Mouse (Mus musculus): Measurements from ENCODE around the gene Gm2663.
"Not testable (repeated sequence)": the region's sequence is repeated elsewhere in the genome, so short reads cannot be mapped to it uniquely, and the experiment has no call there.

Gm2663 gene

DNA sequence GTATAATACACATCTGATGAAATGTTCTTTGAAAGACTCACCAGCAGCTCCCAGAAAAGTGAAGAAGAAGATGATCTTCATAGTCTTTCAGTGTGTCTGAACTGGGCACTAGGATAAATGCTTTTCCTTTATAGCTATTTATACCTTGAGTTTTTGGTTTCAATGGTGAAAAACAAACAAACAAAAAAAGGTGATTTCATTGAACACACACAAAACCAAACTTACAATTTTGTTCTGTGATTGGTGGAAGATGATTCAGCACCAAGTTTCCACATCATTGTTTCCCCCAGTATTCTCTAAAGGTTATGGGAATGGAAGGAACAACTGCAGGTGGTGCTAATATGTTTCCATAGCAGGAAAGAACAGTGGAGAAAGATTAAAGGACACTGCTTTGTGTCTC is at the start of gene Gm2663:
Gm2663 (minus strand) TSS at position 101 of the 400 bp plus-strand sequence.
- not testable (repeated sequence) for DNase-seq (ENCODE audit: low spot score)

DNA sequence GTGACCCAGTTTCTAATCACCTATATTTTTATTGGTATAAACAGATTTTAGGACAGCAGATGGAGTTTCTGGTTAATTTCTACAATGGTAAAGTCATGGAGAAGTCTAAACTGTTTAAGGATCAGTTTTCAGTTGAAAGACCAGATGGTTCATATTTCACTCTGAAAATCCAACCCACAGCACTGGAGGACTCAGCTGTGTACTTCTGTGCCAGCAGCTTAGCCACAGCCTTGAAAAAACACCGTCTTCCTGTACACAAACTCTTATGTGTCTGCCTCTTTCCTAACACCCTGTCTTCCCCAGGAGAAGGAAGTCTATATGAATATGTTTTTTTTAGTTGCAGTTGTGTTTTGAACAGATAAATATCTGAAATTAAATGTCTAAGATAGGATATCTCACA is 49.3 kb upstream of the Gm2663 start:
- DNase-seq (ENCODE audit: low spot score), result no peak

DNA sequence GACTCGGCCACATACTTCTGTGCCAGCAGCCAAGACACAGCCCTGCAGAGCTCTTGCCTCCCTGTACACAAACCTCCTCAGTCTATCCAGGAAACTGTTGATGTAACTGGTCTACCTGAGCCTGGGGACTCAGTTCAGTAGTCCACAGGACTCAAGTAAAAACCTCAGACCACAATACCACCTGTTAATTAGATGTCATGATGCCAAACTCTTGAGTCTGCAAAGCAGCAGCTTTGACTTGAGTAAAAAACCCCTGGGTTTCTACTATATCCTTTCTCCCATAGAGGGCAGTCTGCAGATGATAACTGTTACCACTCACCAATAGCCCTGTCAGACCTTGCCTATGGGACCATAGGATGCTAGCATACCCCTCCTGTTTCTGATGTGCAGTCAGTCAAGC is 48.7 kb upstream of the Gm2663 start:
- no peak for DNase-seq (ENCODE audit: low spot score)

DNA sequence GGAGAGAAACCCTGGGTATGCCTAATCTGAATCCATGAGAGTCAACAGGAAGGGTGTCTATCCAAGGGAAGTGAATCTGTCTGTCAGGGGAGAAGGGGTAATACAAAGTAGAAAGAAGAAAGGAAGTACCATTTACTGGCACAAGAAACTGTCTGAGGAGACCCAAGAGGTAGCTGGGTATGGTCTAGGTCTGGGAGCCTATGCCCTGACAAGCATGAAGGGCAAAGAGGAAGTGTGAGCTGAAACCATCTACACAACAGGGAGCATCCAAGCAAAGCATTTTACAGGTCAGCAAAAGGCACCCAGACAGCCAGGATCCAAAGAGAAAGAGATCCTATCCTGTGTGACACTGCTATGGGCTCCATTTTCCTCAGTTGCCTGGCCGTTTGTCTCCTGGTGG is 47.9 kb upstream of the Gm2663 start:
- no peak for DNase-seq (ENCODE audit: low spot score)

DNA sequence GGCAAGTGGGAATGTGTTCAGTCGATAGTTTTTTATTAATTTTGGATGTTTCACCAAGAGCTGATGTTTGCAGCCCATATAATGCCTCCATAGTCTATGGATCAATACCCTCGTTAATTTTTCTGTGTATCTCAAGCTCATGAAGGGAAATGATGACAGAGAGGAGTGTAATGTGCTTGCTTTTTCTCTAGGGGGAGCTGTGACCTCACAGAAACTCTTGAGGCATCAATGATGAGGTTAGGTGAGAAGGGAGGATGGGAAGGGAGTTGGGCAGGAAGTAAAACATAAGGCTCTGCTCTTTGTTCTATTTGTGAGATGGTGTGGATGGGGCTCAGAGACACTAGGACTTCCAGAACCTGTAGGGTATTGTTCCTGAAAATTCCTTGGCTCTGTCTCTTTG is 47.3 kb upstream of the Gm2663 start:
- DNase-seq (ENCODE audit: low spot score), result no peak

DNA sequence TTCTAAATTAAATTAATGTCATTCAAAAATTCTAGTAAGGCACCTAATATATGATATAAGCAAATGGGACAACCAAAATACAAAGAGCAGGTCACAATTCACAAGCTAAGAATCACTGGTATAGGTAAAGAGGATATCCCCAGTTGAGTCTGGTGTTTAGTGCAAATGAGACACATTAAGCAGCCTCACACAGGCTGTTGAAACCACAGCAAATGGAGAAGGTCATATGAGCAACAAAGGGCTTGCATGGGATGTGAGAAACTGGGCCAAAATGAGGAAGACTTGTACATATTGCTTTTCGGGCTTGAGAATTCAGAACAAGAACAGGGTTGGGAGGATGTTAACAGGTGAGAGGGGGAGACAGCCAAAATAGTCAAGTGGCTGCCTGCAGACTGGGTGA is 45.5 kb upstream of the Gm2663 start:
- DNase-seq (ENCODE audit: low spot score), result no peak

DNA sequence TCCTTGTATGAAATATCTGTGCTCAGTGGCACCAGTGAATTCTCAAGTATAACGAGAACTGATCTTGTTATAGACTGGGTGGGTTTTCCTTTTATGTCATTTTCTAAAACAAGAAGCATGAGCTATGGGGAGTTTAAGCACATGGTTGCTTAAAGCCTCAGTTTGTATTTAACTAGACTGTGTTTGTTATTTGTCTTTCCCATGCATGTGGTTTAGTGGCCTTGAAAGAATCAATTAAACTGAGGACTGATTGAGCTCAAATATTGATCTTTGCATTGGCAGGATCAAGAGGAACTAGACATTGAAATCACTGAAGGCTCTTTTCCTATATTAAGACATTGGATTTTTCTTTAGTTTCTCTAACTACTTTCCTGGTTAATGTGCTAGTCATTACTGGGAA is 45.0 kb upstream of the Gm2663 start:
- DNase-seq (ENCODE audit: low spot score), result no peak

DNA sequence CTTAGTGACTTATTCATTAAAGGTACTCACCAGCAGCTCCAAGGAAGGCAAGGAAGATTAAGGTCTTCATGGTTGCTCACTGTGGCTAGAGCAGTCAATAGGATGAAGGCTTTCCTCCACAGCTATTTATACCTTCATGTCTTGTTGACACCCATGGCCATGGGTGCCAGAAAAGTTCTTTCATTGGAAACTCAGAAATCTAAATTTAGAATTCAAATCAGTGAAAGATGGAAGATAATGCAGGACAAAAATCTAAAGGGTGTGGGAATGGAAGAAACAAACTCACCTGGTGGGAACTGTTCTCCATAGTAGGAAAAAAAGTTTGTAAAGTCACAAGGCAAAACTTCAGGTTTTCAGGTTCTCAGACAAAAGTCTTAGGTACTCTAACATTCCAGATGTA is 36.1 kb upstream of the Gm2663 start, which contains the start of gene 2210010C04Rik:
2210010C04Rik (minus strand) TSS at position 101 of the 400 bp plus-strand sequence.
- no peak for DNase-seq (ENCODE audit: low spot score)

DNA sequence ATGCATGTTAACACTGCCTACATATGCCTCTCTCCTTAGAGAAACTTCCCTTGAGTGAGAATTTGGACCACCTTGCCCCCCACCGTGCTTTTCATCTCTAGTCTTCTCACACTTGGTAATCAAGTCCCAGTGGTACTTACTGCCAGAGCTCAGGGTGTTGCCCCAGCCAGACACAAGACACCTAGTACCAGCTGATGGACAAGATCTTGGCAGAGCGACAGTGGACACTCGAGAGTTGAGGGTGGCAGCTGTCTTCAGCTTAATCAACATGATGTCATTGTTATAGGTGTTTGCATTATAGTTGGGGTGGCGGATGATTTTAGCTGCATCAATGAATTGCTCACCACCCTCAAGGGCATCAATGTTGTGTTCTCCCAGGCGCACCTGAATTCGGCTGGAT is 33.5 kb upstream of the Gm2663 start:
- DNase-seq (ENCODE audit: low spot score), result no peak

DNA sequence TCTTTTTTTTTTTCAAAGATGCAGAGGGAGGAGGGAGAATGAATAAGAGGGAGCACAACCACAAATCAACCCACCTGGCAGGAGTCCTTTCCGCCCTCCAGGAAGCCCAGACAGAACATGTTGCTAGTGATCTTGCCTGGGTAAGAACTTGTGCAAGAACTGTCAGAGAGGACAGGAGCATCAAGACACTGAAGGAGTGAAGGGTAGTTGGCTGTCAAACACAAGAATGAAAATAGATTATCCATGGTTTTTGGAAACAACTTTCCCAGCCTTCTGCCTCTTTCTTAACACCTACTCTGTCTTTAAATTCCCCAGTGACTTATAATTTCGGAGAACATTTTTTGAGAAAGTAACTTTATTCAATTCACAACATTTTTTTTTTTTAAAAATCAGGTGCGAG is 33.0 kb upstream of the Gm2663 start:
- DNase-seq (ENCODE audit: low spot score), result no peak

DNA sequence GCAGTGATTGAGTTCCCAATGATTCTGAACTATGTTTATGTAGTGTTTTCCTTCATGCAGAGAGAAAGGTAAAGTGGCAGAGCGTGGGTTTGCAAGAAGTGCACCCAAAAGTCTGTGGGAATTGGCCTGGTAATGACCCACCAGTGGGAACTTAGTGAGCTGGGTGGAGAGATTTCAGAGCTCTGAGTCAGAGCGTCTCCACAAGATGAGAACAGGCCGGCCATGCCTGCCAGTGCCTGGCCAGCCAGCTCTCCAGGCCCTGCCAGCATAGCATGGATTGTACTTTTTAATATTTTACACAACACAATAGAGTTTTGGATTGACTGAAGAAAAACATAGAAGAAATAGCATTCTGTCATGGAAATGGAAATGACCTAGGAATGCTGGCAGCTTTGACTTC is 31.5 kb upstream of the Gm2663 start:
- DNase-seq (ENCODE audit: low spot score), result no peak

DNA sequence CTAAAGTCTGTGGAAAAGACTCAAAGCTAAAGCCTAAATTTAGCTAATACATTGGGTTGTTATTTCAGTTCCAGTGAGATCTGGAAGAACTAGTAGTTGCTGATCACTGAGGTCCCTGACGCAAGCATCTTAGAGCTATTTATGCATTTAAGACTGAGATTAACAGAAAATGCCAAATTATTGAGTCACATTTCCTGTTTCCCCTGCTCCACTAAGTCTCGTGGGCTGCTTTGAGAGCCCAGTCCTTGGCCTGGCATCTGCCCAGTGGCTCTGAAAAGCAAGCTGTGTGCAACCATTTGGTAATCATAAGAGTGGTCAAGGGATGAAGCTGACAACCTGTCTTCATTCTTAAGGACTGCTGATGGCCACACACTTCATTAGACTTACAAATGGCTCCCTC is 27.8 kb upstream of the Gm2663 start:
- DNase-seq (ENCODE audit: low spot score), result no peak

DNA sequence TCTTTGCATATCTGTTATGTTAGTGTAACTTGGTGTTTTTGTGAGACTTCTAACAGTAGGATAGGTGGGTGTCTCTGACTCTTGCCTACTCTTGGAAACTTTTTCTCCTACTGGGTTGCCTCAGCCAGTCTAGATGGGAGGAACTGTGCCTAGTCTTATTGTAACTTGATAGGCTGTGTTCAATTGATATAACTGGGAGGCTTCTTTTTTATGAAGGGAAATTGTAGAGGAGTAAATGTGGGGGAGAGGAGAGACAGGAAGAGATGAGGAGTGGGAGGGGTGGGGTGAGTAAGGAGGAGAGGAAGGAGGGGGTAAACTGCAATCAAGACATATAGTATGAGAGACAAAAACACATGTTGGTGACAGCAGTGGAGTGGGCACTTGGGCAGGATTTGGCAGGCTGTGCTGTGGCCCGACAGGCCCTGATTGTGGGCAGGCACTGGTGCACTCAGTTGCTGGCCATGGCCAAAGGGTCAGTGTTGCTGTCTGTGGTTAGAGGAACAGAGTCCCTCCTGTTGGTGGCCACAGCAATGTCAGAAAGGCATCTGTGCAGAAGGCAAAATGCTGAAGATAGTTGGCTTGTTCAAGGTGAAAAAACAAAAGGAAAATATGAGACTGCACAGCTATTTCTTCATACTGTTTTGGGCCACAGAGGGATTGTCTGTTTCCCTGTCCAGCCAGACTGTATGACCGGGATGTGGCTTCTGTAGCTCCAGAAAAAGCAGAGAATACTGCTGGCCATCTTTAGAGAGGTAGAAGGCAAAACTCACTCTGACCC is 26.8 kb upstream of the Gm2663 start:
- no peak for DNase-seq (ENCODE audit: low spot score)

DNA sequence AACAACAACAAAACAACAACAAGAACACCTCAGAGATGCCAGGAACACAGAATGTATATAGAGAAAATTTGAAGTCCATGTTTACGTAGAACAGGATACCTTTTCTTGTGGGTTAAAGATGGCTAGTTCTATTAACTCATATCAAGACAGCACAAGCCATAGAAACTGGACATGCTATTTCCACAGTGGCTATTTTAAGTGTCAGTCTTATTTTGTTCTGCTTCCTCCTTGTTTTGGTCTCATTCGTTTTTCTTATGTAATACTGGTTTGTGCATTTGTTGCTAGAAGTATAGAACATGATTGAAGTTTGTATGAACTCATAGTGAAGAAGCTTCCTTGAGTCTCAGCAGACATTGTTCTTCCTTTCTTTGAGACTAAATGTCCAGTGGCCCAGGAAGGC is 19.9 kb upstream of the Gm2663 start:
- DNase-seq (ENCODE audit: low spot score), result no peak

DNA sequence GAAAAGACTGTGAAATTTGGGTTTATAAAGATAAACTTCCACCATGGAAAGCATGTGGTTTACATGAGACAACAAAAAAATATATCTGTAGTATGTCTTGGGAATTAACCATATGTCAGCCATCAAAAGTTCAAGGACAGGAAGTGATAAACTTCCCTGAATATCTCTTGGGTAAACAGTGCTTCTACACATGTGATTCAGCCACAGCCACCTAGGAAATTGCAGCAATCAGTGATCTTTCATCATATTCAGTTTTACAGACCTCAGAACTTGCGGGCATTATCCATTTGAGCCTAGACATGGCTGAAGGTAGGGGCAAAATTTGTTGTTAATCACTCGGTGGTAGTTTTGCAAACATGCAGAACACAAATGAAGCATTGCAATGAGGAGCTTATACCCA is 19.4 kb upstream of the Gm2663 start:
- DNase-seq (ENCODE audit: low spot score), result no peak

DNA sequence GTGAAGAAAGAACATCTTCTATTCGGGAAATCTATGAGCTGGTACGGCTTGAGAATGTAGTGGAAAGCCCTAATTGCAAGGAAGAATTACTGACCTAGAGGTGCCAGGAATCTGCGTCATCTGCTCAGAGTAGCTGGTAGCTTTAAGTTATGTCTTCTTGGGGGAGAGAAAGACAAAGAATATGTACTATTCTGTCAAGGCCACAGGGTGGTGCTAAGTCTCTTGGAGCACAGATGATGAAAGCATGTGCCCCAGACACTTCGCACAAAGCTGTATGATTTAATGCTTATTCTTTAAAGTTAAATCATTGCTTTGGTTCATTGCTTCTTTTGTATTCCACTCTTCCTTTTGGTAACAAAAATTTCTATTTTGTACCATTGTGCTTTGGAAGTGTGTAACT is 15.8 kb upstream of the Gm2663 start:
- no peak for DNase-seq (ENCODE audit: low spot score)

DNA sequence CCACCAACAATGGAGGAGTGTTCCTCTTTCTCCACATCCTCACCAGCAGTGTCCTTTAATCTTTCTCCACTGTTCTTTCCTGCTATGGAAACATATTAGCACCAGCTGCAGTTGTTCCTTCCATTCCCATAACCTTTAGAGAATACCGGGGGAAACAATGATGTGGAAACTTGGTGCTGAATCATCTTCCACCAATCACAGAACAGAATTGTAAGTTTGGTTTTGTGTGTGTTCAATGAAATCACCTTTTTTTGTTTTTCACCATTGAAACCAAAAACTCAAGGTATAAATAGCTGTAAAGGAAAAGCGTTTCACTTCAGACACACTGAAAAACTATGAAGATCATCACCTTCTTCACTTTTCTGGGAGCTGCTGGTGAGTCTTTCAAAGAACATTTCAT is 34.8 kb downstream of the Gm2663 start, which contains the start of gene 1810009J06Rik:
1810009J06Rik (plus strand) TSS at position 301 of the 400 bp plus-strand sequence.
- DNase-seq (ENCODE audit: low spot score), result not testable (repeated sequence)

DNA sequence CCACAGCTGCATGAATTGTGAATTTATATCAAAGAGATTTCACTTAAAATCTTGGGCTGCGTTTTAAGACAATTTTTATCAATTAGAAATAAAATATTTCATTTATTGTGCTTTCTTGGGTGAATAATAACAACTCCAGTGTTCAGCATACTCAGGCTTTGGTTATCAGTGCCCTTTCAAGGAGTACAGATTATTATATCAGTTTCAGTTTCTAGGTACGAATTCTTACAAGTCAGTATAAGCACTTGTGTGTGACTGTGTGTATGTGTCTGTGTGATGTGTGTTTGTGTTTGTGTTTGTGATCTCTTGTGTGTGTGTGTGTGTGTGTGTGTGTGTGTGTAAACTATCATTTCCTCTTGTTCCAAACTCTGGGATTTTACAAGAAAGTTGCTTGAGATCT is 45.6 kb downstream of the Gm2663 start:
- DNase-seq (ENCODE audit: low spot score), result no peak

DNA sequence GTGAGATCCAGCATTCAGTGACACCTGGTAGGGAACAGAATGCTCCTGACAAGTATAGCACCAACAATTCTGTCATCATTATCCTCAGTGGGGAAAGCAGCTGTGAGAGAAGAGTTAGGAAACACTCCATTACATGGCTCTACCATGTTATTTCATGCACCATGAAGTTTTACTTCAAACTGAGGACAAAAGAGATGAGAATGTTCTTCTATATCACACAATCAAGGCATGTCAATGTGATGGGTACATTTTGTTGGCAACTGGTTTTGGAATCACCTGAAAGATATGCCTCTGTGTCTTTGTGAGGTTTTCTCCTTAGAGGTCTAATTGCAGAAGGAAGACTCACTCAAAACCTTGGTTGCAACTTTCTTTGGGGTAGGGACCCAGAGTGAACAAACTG is 47.5 kb downstream of the Gm2663 start, which contains the start of gene Gm4744:
Gm4744 (minus strand) TSS at position 101 of the 400 bp plus-strand sequence.
- DNase-seq (ENCODE audit: low spot score), result no peak

Data from lung, postnatal 25 days (tissue).